Mouse (Mus musculus) stomach, embryonic 14.5 days (tissue): Measurements from ENCODE around the gene Megf6. TPM values are rescaled to one million over a fixed set of nuclear protein-coding genes. Genes with fewer than 3 reads are reported as not detected.

ENCODE experiments used
- ATAC-seq: fragments of 200-750 bp; cut with Nextera tagmentation; 2 replicates; pipeline ENCODE4 v1.8.0; 2017; ENCODE audit warnings: low read depth, moderate TSS enrichment; ENCODE audit not compliant: insufficient number of reproducible peaks, insufficient read depth, low FRiP score
- H3K27ac ChIP-seq: fragments of 300-500 bp; sonication (generic); 2 replicates; pipeline ENCODE4 v1.5.1; 2014; ENCODE audit warnings: mild to moderate bottlenecking, low read length, moderate library complexity, mixed read lengths
- H3K27me3 ChIP-seq: fragments of 300-500 bp; sonication (generic); 2 replicates; pipeline ENCODE4 v1.6.1; 2014; ENCODE audit warnings: low read length, control low read depth, mixed read lengths; ENCODE audit not compliant: control insufficient read depth, insufficient read depth
- H3K36me3 ChIP-seq: fragments of 300-500 bp; sonication (generic); 2 replicates; pipeline ENCODE4 v1.6.1; 2014; ENCODE audit warnings: mild to moderate bottlenecking, control low read depth, low read length, moderate library complexity, mixed read lengths; ENCODE audit not compliant: control insufficient read depth, insufficient read depth
- H3K4me1 ChIP-seq: fragments of 300-500 bp; sonication (generic); 2 replicates; pipeline ENCODE4 v1.6.1; 2014; ENCODE audit warnings: low read length, control low read depth, mixed read lengths; ENCODE audit not compliant: control insufficient read depth, insufficient read depth
- H3K4me2 ChIP-seq: fragments of 300-500 bp; sonication (generic); replicated peaks from 2 replicates; pipeline ENCODE4 v1.6.1; 2014; ENCODE audit warnings: low read depth, low read length, control low read depth
- H3K4me3 ChIP-seq: fragments of 300-500 bp; sonication (generic); 2 replicates; pipeline ENCODE4 v1.5.1; 2014; ENCODE audit warnings: low read depth, low read length, control low read depth
- H3K9ac ChIP-seq: fragments of 300-500 bp; sonication (generic); replicated peaks from 2 replicates; pipeline ENCODE4 v1.6.1; 2014; ENCODE audit warnings: low read depth, mild to moderate bottlenecking, control low read depth, low read length, moderate library complexity, mixed read lengths
- H3K9me3 ChIP-seq: fragments of 300-500 bp; sonication (generic); 2 replicates; pipeline ENCODE4 v1.6.1; 2016; ENCODE audit warnings: low read depth, low read length, control low read depth; ENCODE audit not compliant: control insufficient read depth
- WGBS: fragments of 180-500 bp; shearing (Covaris S2); extraction: QIAGEN DNeasy Blood & Tissue Kit; methylation state at CpG from one replicate; pipeline ENCODE4 v1.1.7; 2014; 5-methylcytosine and 5-hydroxymethylcytosine counted together
- polyA plus RNA-seq: library from polyadenylated mRNA; unstranded; fragments of >200 nt; fragmentation: Nextera tagmentation; extraction: Ambion mirVana; gene quantifications from 2 replicates; pipeline ENCODE4 v1.2.1, GENCODE M21; 2014

The Megf6 gene
- polyA plus RNA-seq = 16.8 and 20.9 TPM in 2 replicates

GRCm38 (mm10) chr4:154170506-154171150 is at the start of gene Megf6:
Megf6 (plus strand) TSS chr4:154170730.
- peak; percentile 83; the same call in 1 of the 2 replicates for ATAC-seq
- Histone ChIP-seq H3K36me3 (no peaks in the 10 kb centered on the region), H3K4me3 (peak within 1 kb of the TSS; percentile 49), H3K4me2 (peak within 1 kb of the TSS; percentile 99), H3K9me3 (no peaks in the 10 kb centered on the region), H3K9ac (peak within 1 kb of the TSS; percentile 21; the same call in 1 of the 2 replicates), H3K27me3 (peaks cover 18% of the 10 kb centered on the region), H3K4me1 (peaks cover 13% of the 10 kb centered on the region; the same call in 1 of the 2 replicates), H3K27ac (no peak within 1 kb of the TSS)
- WGBS = 1% methylated on average over 56 of the region's 61 CpGs

- Histone ChIP-seq H3K9me3 (no peaks in the 10 kb centered on the region), H3K4me1 (0 out of 2 replicates have a peak, but pooled peaks cover 5% of the 10 kb centered on the region), H3K9ac (no peak overlapping the region), H3K36me3 (no peaks in the 10 kb centered on the region), H3K27ac (no peak overlapping the region), H3K4me2 (no peak overlapping the region), H3K4me3 (no peak overlapping the region), H3K27me3 (no peaks in the 10 kb centered on the region)
- 72% methylated on average over 11 of the region's 11 CpGs for WGBS
- ATAC-seq = peak; percentile 68; the same call in 1 of the 2 replicates
These were observed 48.7 kb upstream of the Megf6 start for GRCm38 (mm10) chr4:154121800-154122199.

GRCm38 (mm10) chr4:154122374-154122773 is 48.2 kb upstream of the Megf6 start:
- no peak overlapping the region for H3K4me2 ChIP-seq
- no peak overlapping the region for H3K9ac ChIP-seq
- H3K4me1 ChIP-seq = 0 out of 2 replicates have a peak, but pooled peaks cover 8% of the 10 kb centered on the region
- H3K27ac ChIP-seq = no peak overlapping the region
- no peak for ATAC-seq
- H3K36me3 ChIP-seq = no peaks in the 10 kb centered on the region
- no peaks in the 10 kb centered on the region for H3K9me3 ChIP-seq
- H3K4me3 ChIP-seq = no peak overlapping the region
- H3K27me3 ChIP-seq = no peaks in the 10 kb centered on the region
- WGBS = 76% methylated on average over 7 of the region's 7 CpGs

GRCm38 (mm10) chr4:154123553-154123952 is 47.0 kb upstream of the Megf6 start:
- H3K36me3 ChIP-seq = no peaks in the 10 kb centered on the region
- H3K27ac ChIP-seq = no peak overlapping the region
- H3K4me1 ChIP-seq = 0 out of 2 replicates have a peak, but pooled peaks cover 8% of the 10 kb centered on the region
- 67% methylated on average over 6 of the region's 6 CpGs for WGBS
- H3K27me3 ChIP-seq = no peaks in the 10 kb centered on the region
- no peaks in the 10 kb centered on the region for H3K9me3 ChIP-seq
- no peak for ATAC-seq
- H3K4me2 ChIP-seq = no peak overlapping the region
- no peak overlapping the region for H3K9ac ChIP-seq
- H3K4me3 ChIP-seq = no peak overlapping the region

- H3K9me3 ChIP-seq = no peaks in the 10 kb centered on the region
- WGBS = 72% methylated on average over 5 of the region's 5 CpGs
- H3K27ac ChIP-seq = no peak overlapping the region
- H3K4me3 ChIP-seq = no peak overlapping the region
- ATAC-seq = no peak
- H3K4me1 ChIP-seq = 0 out of 2 replicates have a peak, but pooled peaks cover 8% of the 10 kb centered on the region
- no peak overlapping the region for H3K4me2 ChIP-seq
- H3K36me3 ChIP-seq = no peaks in the 10 kb centered on the region
- H3K9ac ChIP-seq = no peak overlapping the region
- no peaks in the 10 kb centered on the region for H3K27me3 ChIP-seq
These were observed 45.3 kb upstream of the Megf6 start for GRCm38 (mm10) chr4:154125202-154125601.

GRCm38 (mm10) chr4:154127273-154127672 is 43.3 kb upstream of the Megf6 start:
- no peak for ATAC-seq
- no peaks in the 10 kb centered on the region for H3K9me3 ChIP-seq
- 0 out of 2 replicates have a peak, but pooled peaks cover 8% of the 10 kb centered on the region for H3K4me1 ChIP-seq
- H3K9ac ChIP-seq = no peak overlapping the region
- H3K36me3 ChIP-seq = no peaks in the 10 kb centered on the region
- H3K27me3 ChIP-seq = no peaks in the 10 kb centered on the region
- no peak overlapping the region for H3K4me3 ChIP-seq
- H3K27ac ChIP-seq = no peak overlapping the region
- WGBS = 59% methylated on average over 3 of the region's 3 CpGs
- H3K4me2 ChIP-seq = no peak overlapping the region

GRCm38 (mm10) chr4:154129950-154130349 is 40.6 kb upstream of the Megf6 start:
- H3K9ac ChIP-seq = no peak overlapping the region
- 0 out of 2 replicates have a peak, but pooled peaks cover 8% of the 10 kb centered on the region for H3K4me1 ChIP-seq
- H3K27ac ChIP-seq = no peak overlapping the region
- H3K4me3 ChIP-seq = no peak overlapping the region
- no peak overlapping the region for H3K4me2 ChIP-seq
- no peaks in the 10 kb centered on the region for H3K27me3 ChIP-seq
- no peaks in the 10 kb centered on the region for H3K9me3 ChIP-seq
- H3K36me3 ChIP-seq = no peaks in the 10 kb centered on the region
- ATAC-seq = no peak

GRCm38 (mm10) chr4:154131894-154132293 is 38.6 kb upstream of the Megf6 start:
- H3K9ac ChIP-seq = no peak overlapping the region
- H3K36me3 ChIP-seq = no peaks in the 10 kb centered on the region
- no peak overlapping the region for H3K27ac ChIP-seq
- WGBS = 80% methylated on average over 4 of the region's 4 CpGs
- no peaks in the 10 kb centered on the region for H3K9me3 ChIP-seq
- H3K27me3 ChIP-seq = 0 out of 2 replicates have a peak, but pooled peaks cover 6% of the 10 kb centered on the region
- ATAC-seq = no peak
- no peak overlapping the region for H3K4me2 ChIP-seq
- H3K4me3 ChIP-seq = no peak overlapping the region
- H3K4me1 ChIP-seq = 0 out of 2 replicates have a peak, but pooled peaks cover 5% of the 10 kb centered on the region
